Mouse (Mus musculus): ENCODE data around the gene Minar1. TPM values are rescaled to one million over a fixed set of nuclear protein-coding genes. Genes with fewer than 3 reads are reported as not detected.

Minar1 gene
- polyA plus RNA-seq (2014; fragmentation: Nextera tagmentation; extraction: Ambion mirVana): 0.95 and 1.7 TPM in 2 replicates

GRCm38 (mm10) chr9:89623006-89623760 is at the start of gene Minar1:
Minar1 (minus strand) TSS chr9:89623125.
- peak; percentile 78 for ATAC-seq (ENCODE audit: low FRiP score, low TSS enrichment)
- Histone ChIP-seq H3K27ac (replicated peaks; ENCODE audit: low read depth, low read length) (no peak within 1 kb of the TSS), H3K4me2 (ENCODE audit: low read length) (peak within 1 kb of the TSS; percentile 94), H3K4me3 (replicated peaks; ENCODE audit: low read depth, low read length) (peak within 1 kb of the TSS; percentile 49), H3K4me1 (ENCODE audit: control insufficient read depth, insufficient read depth, low read length) (peaks cover 17% of the 10 kb centered on the region), H3K9me3 (ENCODE audit: control insufficient read depth, low read length) (no peaks in the 10 kb centered on the region), H3K27me3 (ENCODE audit: control insufficient read depth, insufficient read depth, low read length) (peaks cover 14% of the 10 kb centered on the region), H3K9ac (replicated peaks; ENCODE audit: low read length) (peak within 1 kb of the TSS; percentile 67), H3K36me3 (ENCODE audit: control insufficient read depth, insufficient read depth, low read length) (no peaks in the 10 kb centered on the region)
- under 1% methylated on average over 27 of the region's 27 CpGs for WGBS
- peak; percentile 74 for DNase-seq

GRCm38 (mm10) chr9:89669878-89670277 is 47.0 kb upstream of the Minar1 start:
- Histone ChIP-seq H3K4me1 (ENCODE audit: control insufficient read depth, insufficient read depth, low read length) (no peaks in the 10 kb centered on the region), H3K9ac (replicated peaks; ENCODE audit: low read length) (no peak overlapping the region), H3K4me2 (ENCODE audit: low read length) (no peak overlapping the region), H3K4me3 (replicated peaks; ENCODE audit: low read depth, low read length) (no peak overlapping the region), H3K36me3 (ENCODE audit: control insufficient read depth, insufficient read depth, low read length) (no peaks in the 10 kb centered on the region), H3K9me3 (ENCODE audit: control insufficient read depth, low read length) (no peaks in the 10 kb centered on the region), H3K27me3 (ENCODE audit: control insufficient read depth, insufficient read depth, low read length) (no peaks in the 10 kb centered on the region), H3K27ac (replicated peaks; ENCODE audit: low read depth, low read length) (no peak overlapping the region)
- ATAC-seq (ENCODE audit: low FRiP score, low TSS enrichment): no peak
- WGBS: 84% methylated on average over 4 of the region's 4 CpGs
- no peak for DNase-seq

GRCm38 (mm10) chr9:89667306-89667942 is 44.5 kb upstream of the Minar1 start:
- ATAC-seq (ENCODE audit: low FRiP score, low TSS enrichment): no peak

DNA sequence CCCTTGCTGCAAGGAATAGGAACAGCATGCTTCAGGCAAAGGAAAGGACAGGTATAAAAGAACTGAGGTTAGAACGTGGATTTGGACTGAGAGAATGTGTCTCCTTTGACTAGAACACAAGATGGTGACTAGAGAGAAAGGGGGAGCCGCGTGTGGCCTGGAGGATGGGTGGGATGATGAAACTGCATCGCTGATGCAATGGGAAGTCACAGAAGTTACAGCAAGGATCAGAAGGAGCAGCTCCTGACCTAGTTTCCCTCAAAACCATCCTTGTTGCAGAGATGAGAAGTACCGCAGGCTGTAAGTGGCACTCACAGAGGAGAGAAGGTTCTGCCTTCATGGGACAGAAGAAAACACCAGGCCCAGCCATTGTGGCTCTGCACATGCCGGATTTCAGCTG is 28.0 kb upstream of the Minar1 start:
- H3K4me1 ChIP-seq (ENCODE audit: control insufficient read depth, insufficient read depth, low read length): no peaks in the 10 kb centered on the region
- no peak overlapping the region for H3K9ac ChIP-seq (replicated peaks; ENCODE audit: low read length)
- 81% methylated on average over 6 of the region's 6 CpGs for WGBS
- H3K9me3 ChIP-seq (ENCODE audit: control insufficient read depth, low read length): no peaks in the 10 kb centered on the region
- no peaks in the 10 kb centered on the region for H3K27me3 ChIP-seq (ENCODE audit: control insufficient read depth, insufficient read depth, low read length)
- DNase-seq: no peak
- H3K4me3 ChIP-seq (replicated peaks; ENCODE audit: low read depth, low read length): no peak overlapping the region
- no peak for ATAC-seq (ENCODE audit: low FRiP score, low TSS enrichment)
- H3K36me3 ChIP-seq (ENCODE audit: control insufficient read depth, insufficient read depth, low read length): no peaks in the 10 kb centered on the region
- H3K4me2 ChIP-seq (ENCODE audit: low read length): no peak overlapping the region
- no peak overlapping the region for H3K27ac ChIP-seq (replicated peaks; ENCODE audit: low read depth, low read length)

More at GRCm38 (mm10) chr9:89667306-89667942, 44.5 kb upstream of the Minar1 start:
- Histone ChIP-seq H3K4me3 (replicated peaks; ENCODE audit: low read depth, low read length) (no peak overlapping the region), H3K36me3 (ENCODE audit: control insufficient read depth, insufficient read depth, low read length) (no peaks in the 10 kb centered on the region), H3K4me2 (ENCODE audit: low read length) (no peak overlapping the region), H3K27me3 (ENCODE audit: control insufficient read depth, insufficient read depth, low read length) (no peaks in the 10 kb centered on the region), H3K4me1 (ENCODE audit: control insufficient read depth, insufficient read depth, low read length) (no peaks in the 10 kb centered on the region), H3K9ac (replicated peaks; ENCODE audit: low read length) (no peak overlapping the region), H3K27ac (replicated peaks; ENCODE audit: low read depth, low read length) (no peak overlapping the region), H3K9me3 (ENCODE audit: control insufficient read depth, low read length) (no peaks in the 10 kb centered on the region)
- DNase-seq: no peak
- WGBS: 83% methylated on average over 4 of the region's 4 CpGs

- H3K9me3 ChIP-seq (ENCODE audit: control insufficient read depth, low read length): no peaks in the 10 kb centered on the region
- no peak for ATAC-seq (ENCODE audit: low FRiP score, low TSS enrichment)
- H3K9ac ChIP-seq (replicated peaks; ENCODE audit: low read length): no peak overlapping the region
- H3K4me2 ChIP-seq (ENCODE audit: low read length): no peak overlapping the region
- no peaks in the 10 kb centered on the region for H3K36me3 ChIP-seq (ENCODE audit: control insufficient read depth, insufficient read depth, low read length)
- DNase-seq: no peak
- H3K27me3 ChIP-seq (ENCODE audit: control insufficient read depth, insufficient read depth, low read length): no peaks in the 10 kb centered on the region
- H3K4me1 ChIP-seq (ENCODE audit: control insufficient read depth, insufficient read depth, low read length): no peaks in the 10 kb centered on the region
- WGBS: 93% methylated on average over 3 of the region's 3 CpGs
- no peak overlapping the region for H3K4me3 ChIP-seq (replicated peaks; ENCODE audit: low read depth, low read length)
- no peak overlapping the region for H3K27ac ChIP-seq (replicated peaks; ENCODE audit: low read depth, low read length)
Observed at GRCm38 (mm10) chr9:89637453-89637852, 14.5 kb upstream of the Minar1 start.

DNA sequence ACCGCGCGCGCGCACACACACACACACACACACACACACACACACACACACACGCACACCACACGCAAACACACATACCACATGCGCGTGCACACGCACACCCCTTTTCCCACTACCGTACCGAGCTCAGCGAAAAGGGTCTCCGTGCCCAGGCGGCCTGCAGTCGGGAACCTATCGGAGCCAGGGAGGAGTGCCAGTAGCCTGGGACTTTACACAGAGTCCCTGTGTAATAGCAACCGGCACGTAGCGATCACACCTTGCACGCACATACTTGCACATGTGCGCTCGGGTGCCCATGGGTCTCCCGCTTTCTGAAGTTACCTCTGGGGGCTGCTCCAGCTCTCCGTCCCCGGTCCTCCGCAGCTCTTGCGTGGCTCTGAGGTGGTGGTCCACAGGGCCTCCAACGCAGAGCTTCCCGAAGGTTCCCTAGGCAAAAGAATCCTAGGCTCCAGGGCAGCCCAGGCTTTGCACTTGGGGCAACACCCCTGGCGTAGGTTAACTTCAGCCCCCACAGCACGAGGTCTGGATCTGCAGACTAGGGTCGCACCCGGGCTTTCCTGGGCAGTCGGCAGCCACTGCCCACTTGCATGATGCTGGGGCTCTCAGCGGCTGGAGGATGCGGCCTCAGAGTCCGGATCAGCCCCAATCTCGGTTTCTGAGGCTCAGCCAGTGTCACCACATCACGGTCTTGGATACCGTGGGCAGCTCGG is 474 bp downstream of the Minar1 start:
- peak overlapping the region; percentile 49 for H3K4me3 ChIP-seq (replicated peaks; ENCODE audit: low read depth, low read length)
- WGBS: 1% methylated on average over 41 of the region's 42 CpGs
- H3K27me3 ChIP-seq (ENCODE audit: control insufficient read depth, insufficient read depth, low read length): peaks cover 14% of the 10 kb centered on the region
- ATAC-seq (ENCODE audit: low FRiP score, low TSS enrichment): peak; percentile 55
- H3K9ac ChIP-seq (replicated peaks; ENCODE audit: low read length): peak overlapping the region; percentile 67
- H3K4me2 ChIP-seq (ENCODE audit: low read length): peak overlapping the region; percentile 94
- no peak overlapping the region for H3K27ac ChIP-seq (replicated peaks; ENCODE audit: low read depth, low read length)
- peak; percentile 56 for DNase-seq
- H3K9me3 ChIP-seq (ENCODE audit: control insufficient read depth, low read length): no peaks in the 10 kb centered on the region
- H3K4me1 ChIP-seq (ENCODE audit: control insufficient read depth, insufficient read depth, low read length): peaks cover 17% of the 10 kb centered on the region
- no peaks in the 10 kb centered on the region for H3K36me3 ChIP-seq (ENCODE audit: control insufficient read depth, insufficient read depth, low read length)

DNA sequence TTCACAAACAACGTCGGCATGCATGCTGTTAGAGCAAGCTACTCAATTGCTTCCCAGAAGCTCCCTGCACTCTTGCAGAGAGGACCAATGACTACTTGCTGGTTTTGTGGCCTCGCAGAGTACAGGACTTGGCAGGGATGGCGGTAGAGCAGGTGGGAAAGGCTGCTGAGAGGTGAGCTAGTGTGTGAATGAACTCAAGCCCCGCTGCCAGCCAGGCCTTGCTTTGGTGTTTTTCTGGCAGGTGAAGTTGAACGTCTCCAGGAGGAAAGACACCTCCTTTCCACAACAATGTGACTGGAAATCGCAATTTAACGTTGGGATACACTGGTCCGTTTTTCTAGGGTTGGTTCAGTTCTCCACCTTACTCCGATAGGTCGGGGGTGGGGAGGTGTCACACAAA is 1.2 kb downstream of the Minar1 start:
- H3K4me2 ChIP-seq (ENCODE audit: low read length): peak overlapping the region; percentile 94
- peaks cover 14% of the 10 kb centered on the region for H3K27me3 ChIP-seq (ENCODE audit: control insufficient read depth, insufficient read depth, low read length)
- DNase-seq: peak; percentile 20
- peaks cover 17% of the 10 kb centered on the region for H3K4me1 ChIP-seq (ENCODE audit: control insufficient read depth, insufficient read depth, low read length)
- H3K27ac ChIP-seq (replicated peaks; ENCODE audit: low read depth, low read length): no peak overlapping the region
- peak overlapping the region; percentile 49 for H3K4me3 ChIP-seq (replicated peaks; ENCODE audit: low read depth, low read length)
- peak overlapping the region; percentile 67; the same call in 1 of the 2 replicates for H3K9ac ChIP-seq (replicated peaks; ENCODE audit: low read length)
- no peaks in the 10 kb centered on the region for H3K9me3 ChIP-seq (ENCODE audit: control insufficient read depth, low read length)
- no peaks in the 10 kb centered on the region for H3K36me3 ChIP-seq (ENCODE audit: control insufficient read depth, insufficient read depth, low read length)
- no peak for ATAC-seq (ENCODE audit: low FRiP score, low TSS enrichment)
- 6% methylated on average over 11 of the region's 11 CpGs for WGBS

GRCm38 (mm10) chr9:89620347-89620746 is 2.6 kb downstream of the Minar1 start:
- no peaks in the 10 kb centered on the region for H3K36me3 ChIP-seq (ENCODE audit: control insufficient read depth, insufficient read depth, low read length)
- no peak overlapping the region for H3K9ac ChIP-seq (replicated peaks; ENCODE audit: low read length)
- DNase-seq (peak; percentile 35), ATAC-seq (ENCODE audit: low FRiP score, low TSS enrichment) (no peak)
- H3K9me3 ChIP-seq (ENCODE audit: control insufficient read depth, low read length): no peaks in the 10 kb centered on the region
- peak overlapping the region; percentile 94; the same call in 1 of the 2 replicates for H3K4me2 ChIP-seq (ENCODE audit: low read length)
- H3K27ac ChIP-seq (replicated peaks; ENCODE audit: low read depth, low read length): no peak overlapping the region
- H3K27me3 ChIP-seq (ENCODE audit: control insufficient read depth, insufficient read depth, low read length): peaks cover 14% of the 10 kb centered on the region
- H3K4me3 ChIP-seq (replicated peaks; ENCODE audit: low read depth, low read length): no peak overlapping the region
- H3K4me1 ChIP-seq (ENCODE audit: control insufficient read depth, insufficient read depth, low read length): peaks cover 17% of the 10 kb centered on the region
- 23% methylated on average over 6 of the region's 6 CpGs for WGBS

Measured in midbrain, embryonic 14.5 days (tissue).